Mouse (Mus musculus): ENCODE data around the gene 9530068E07Rik. TPM values are rescaled to one million over a fixed set of nuclear protein-coding genes. Genes with fewer than 3 reads are reported as not detected.

Gene 9530068E07Rik
- total and polyA plus RNA-seq, 3 experiments, result 102 to 153 (median 128) TPM

GRCm38 (mm10) chr11:52361287-52361921, 34.8 kb upstream of the 9530068E07Rik start:
- in situ Hi-C loops (cut with MboI; ENCODE audit: low pct_ligation_motif_present, low pct_unique_long_range_greater_than_20kb, low sequenced_read_pairs) (no loop called here), dilution Hi-C loops (cut with MboI; ENCODE audit: extremely low pct_ligation_motif_present, extremely low pct_unique_long_range_greater_than_20kb, low sequenced_read_pairs) (no loop called here)
- H3K4me2 ChIP-seq (ENCODE audit: insufficient read depth, low read depth, poor library complexity, severe bottlenecking), result peak overlapping the region; percentile 72
- H3K9me3 ChIP-seq (replicated peaks; ENCODE audit: low read length), result peaks cover 6% of the 10 kb centered on the region
- peaks cover 2 to 22% of the 10 kb centered on the region in 2 experiments for H3K36me3 ChIP-seq (replicated peaks in 1 of 2; ENCODE audit: control insufficient read depth in 1 of 2, insufficient read depth in 1 of 2, low read length in 1 of 2)
- peaks cover 15 to 47% of the 10 kb centered on the region in 2 experiments for H3K4me1 ChIP-seq (ENCODE audit: control insufficient read depth in 1 of 2, insufficient read depth in 2 of 2)
- peak overlapping the region; percentile 63 for H3K27ac ChIP-seq (ENCODE audit: insufficient read depth, low read depth)
- DNase-seq (ENCODE audit: extremely low read depth), result no peak
- H3K9ac ChIP-seq (ENCODE audit: insufficient read depth, low read depth), result peak overlapping the region; percentile 90
- peak overlapping the region; percentile 80 to 86 (median 84) for H3K4me3 ChIP-seq (replicated peaks in 1 of 3; ENCODE audit: low read depth in 2 of 3, low read length in 2 of 3, poor library complexity in 1 of 3)
- no peaks in the 10 kb centered on the region for H3K27me3 ChIP-seq (replicated peaks)
- H3K79me2 ChIP-seq (replicated peaks; ENCODE audit: control insufficient read depth, extremely low read depth, insufficient read depth, poor library complexity, severe bottlenecking), result peaks cover 39% of the 10 kb centered on the region
- TF ChIP-seq UBTF (IDR thresholded peaks at IDR 0.05; ENCODE audit: low read depth, low read length) (peak; percentile 83), NRF1 (IDR thresholded peaks at IDR 0.05; ENCODE audit: low read depth, low read length) (peak; percentile 76), MAZ (IDR thresholded peaks at IDR 0.05; ENCODE audit: low read depth, low read length) (0 out of 2 replicates have a peak, but pooled peaks have one; percentile 21), MAX (IDR thresholded peaks at IDR 0.05; ENCODE audit: low read length) (peak; percentile 57; the same call in 1 of the 2 replicates), CTCF (conservative IDR thresholded peaks at IDR 0.05 in 1 of 2, IDR thresholded peaks at IDR 0.05 in 1 of 2; ENCODE audit: low read depth in 2 of 2, low read length in 2 of 2) (no peak)

DNA sequence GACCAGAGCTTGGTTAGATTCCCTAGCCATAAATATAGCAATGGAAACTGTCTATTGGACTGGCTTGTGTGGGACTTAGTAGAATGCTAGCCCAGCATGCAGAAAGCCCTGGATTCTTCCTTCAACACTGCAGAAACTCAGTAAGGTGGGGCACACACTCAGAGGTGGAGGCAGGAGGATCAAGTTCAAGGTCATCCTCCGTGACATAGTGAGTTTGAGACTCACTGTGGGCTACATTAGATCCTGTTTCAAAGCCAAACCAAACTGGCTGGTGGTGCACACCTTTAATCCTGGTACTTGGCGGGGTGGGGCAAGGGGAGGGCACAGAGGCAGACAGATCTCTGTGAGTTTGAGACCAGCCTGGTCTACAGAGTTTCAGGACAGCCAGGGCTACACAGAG, 31.9 kb upstream of the 9530068E07Rik start:
- in situ Hi-C loops (cut with MboI; ENCODE audit: low pct_ligation_motif_present, low pct_unique_long_range_greater_than_20kb, low sequenced_read_pairs) (no loop called here), dilution Hi-C loops (cut with MboI; ENCODE audit: extremely low pct_ligation_motif_present, extremely low pct_unique_long_range_greater_than_20kb, low sequenced_read_pairs) (no loop called here)
- Histone ChIP-seq H3K9ac (ENCODE audit: insufficient read depth, low read depth) (no peak overlapping the region), H3K79me2 (replicated peaks; ENCODE audit: control insufficient read depth, extremely low read depth, insufficient read depth, poor library complexity, severe bottlenecking) (peaks cover 59% of the 10 kb centered on the region), H3K9me3 (replicated peaks; ENCODE audit: low read length) (no peaks in the 10 kb centered on the region), H3K36me3 (replicated peaks in 1 of 2; ENCODE audit: control insufficient read depth in 1 of 2, insufficient read depth in 1 of 2, low read length in 1 of 2) (peaks cover 2 to 36% of the 10 kb centered on the region in 2 experiments), H3K27me3 (replicated peaks) (no peaks in the 10 kb centered on the region), H3K4me3 (replicated peaks in 1 of 3; ENCODE audit: low read depth in 2 of 3, low read length in 2 of 3, poor library complexity in 1 of 3) (no peak overlapping the region), H3K4me1 (ENCODE audit: control insufficient read depth in 1 of 2, insufficient read depth in 2 of 2) (peaks cover 22 to 75% of the 10 kb centered on the region in 2 experiments), H3K4me2 (ENCODE audit: insufficient read depth, low read depth, poor library complexity, severe bottlenecking) (no peak overlapping the region), H3K27ac (ENCODE audit: insufficient read depth, low read depth) (no peak overlapping the region)
- TF ChIP-seq POLR2AphosphoS2 (IDR thresholded peaks at IDR 0.05; ENCODE audit: low read depth, low read length) (no peak), CTCF (conservative IDR thresholded peaks at IDR 0.05 in 1 of 2, IDR thresholded peaks at IDR 0.05 in 1 of 2; ENCODE audit: low read depth in 2 of 2, low read length in 2 of 2) (no peak), SMC3 (IDR thresholded peaks at IDR 0.05; ENCODE audit: low read depth, low read length) (no peak), USF1 (IDR thresholded peaks at IDR 0.05; ENCODE audit: low read depth, low read length) (no peak), E2F4 (IDR thresholded peaks at IDR 0.05; ENCODE audit: insufficient replicate concordance, low read depth, low read length) (no peak), CHD1 (IDR thresholded peaks at IDR 0.05; ENCODE audit: low read depth, low read length) (no peak), MAX (IDR thresholded peaks at IDR 0.05; ENCODE audit: low read length) (no peak), CHD2 (IDR thresholded peaks at IDR 0.05; ENCODE audit: low read length) (no peak), MAZ (IDR thresholded peaks at IDR 0.05; ENCODE audit: low read depth, low read length) (no peak), ETS1 (conservative IDR thresholded peaks at IDR 0.05; ENCODE audit: low read depth, low read length) (no peak), UBTF (IDR thresholded peaks at IDR 0.05; ENCODE audit: low read depth, low read length) (no peak), GABPA (IDR thresholded peaks at IDR 0.05; ENCODE audit: insufficient replicate concordance, low read depth, low read length) (no peak), MAFK (IDR thresholded peaks at IDR 0.05; ENCODE audit: insufficient replicate concordance, low read length) (no peak), TBP (conservative IDR thresholded peaks at IDR 0.05; ENCODE audit: low read depth, low read length) (no peak)
- no peak for DNase-seq (ENCODE audit: extremely low read depth)
